In the genomic region with DNA sequence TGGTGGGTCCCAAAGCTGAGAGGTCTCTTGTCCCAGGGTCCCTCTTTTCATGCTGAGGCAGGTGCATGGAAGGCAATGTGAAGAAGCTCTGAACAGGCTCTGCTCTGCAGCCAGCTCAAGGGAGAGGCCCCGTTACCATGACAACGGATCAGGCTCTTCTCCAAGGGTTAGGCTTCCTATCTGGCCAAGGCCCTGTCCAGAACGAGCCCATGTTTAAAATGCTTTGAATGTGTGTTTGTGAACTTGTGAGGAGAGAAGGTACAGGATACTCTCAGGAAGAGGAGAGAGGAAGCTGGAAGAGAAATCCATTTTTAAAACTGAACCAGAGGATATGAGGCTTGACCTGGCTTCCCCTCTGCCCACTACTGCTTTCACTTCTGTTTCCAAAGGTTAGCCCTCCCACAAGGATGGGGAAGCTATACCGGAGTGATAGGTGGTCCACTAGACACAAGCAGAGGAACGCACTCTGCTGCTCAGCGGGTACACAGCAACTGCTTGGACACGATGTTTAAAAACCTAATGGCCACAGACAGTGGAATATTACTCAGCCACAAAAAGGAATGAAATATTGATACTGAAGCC, we compare ENCODE assay signal across 10 mouse cellular contexts.
DNase-seq lines count a peak whose midpoint lies in the region; ATAC-seq and TF ChIP-seq lines count a peak whose summit lies in the region.
"Had no signal": no experiment of that assay in that cellular context is flagged by ENCODE, and none has a peak within 500 bp of the region (broad histone marks: within the 10 kb centered on the region; RNA-seq: fewer than 3 reads in every experiment).

No protein-coding gene starts in this region.

- intact Hi-C loops in heart, adult 2 months (cut with DNase I) = no loop called here

- TF ChIP-seq CTCF in heart, adult 2 months (IDR thresholded peaks at IDR 0.05) = no peak

- peaks cover 16% of the 10 kb centered on the region for H3K36me3 ChIP-seq in heart, adult 2 months (ENCODE audit: control insufficient read depth, insufficient read depth, low read length)
- peaks cover 2% of the 10 kb centered on the region; the same call in 1 of the 2 replicates for H3K36me3 ChIP-seq in heart, embryonic 10.5 days

- H3K4me3 ChIP-seq in heart, adult 2 months = no peak overlapping the region
- no peak overlapping the region for H3K4me3 ChIP-seq in heart, embryonic 10.5 days

- DNase-seq in heart, adult 2 months = peak; percentile 52 to 63
- DNase-seq in heart, embryonic 10.5 days (ENCODE audit: low spot score) = no peak
- DNase-seq in MN1 (ENCODE audit: low spot score) = peak; percentile 55
- peak; percentile 79 to 82 for DNase-seq in cerebellum, postnatal 10 days
- DNase-seq in lung, postnatal 10 days = peak; percentile 55
- no peak for DNase-seq in left cerebral cortex, adult 9 months (ENCODE audit: low spot score in 2 of 2)
- DNase-seq in T-cell, adult 2 months (ENCODE audit: low spot score) = no peak
- DNase-seq: right cerebral cortex, postnatal 4 days had no signal

- no peaks in the 10 kb centered on the region for H3K9me3 ChIP-seq in heart, embryonic 10.5 days

- TF ChIP-seq POLR2A in heart, adult 2 months (IDR thresholded peaks at IDR 0.05; ENCODE audit: insufficient read depth, low read depth, low read length) = peak; percentile 42; the same call in 1 of the 2 replicates

- no peak for ATAC-seq in activated CD4-positive, CD25-positive, alpha-beta regulatory T cell, adult 4 months

- no peak overlapping the region for H3K9ac ChIP-seq in heart, adult 2 months (ENCODE audit: low read depth, low read length)
- H3K9ac ChIP-seq: liver, embryonic 14.5 days had no signal

- peak overlapping the region; percentile 98 for H3K27ac ChIP-seq in heart, adult 2 months
- H3K27ac ChIP-seq in heart, embryonic 10.5 days = no peak overlapping the region
- H3K27ac ChIP-seq: liver, embryonic 14.5 days had no signal

- TF ChIP-seq EP300 in heart, adult 2 months (IDR thresholded peaks at IDR 0.05; ENCODE audit: insufficient read depth, low read depth, low read length) = peak; percentile 55; the same call in 1 of the 2 replicates

- peaks cover 1% of the 10 kb centered on the region; the same call in 1 of the 2 replicates for H3K79me2 ChIP-seq in heart, adult 2 months (replicated peaks; ENCODE audit: control insufficient read depth, insufficient read depth, low read length)

- H3K4me1 ChIP-seq in heart, adult 2 months (ENCODE audit: control insufficient read depth, insufficient read depth, low read length) = peaks cover 37% of the 10 kb centered on the region
- H3K4me1 ChIP-seq in heart, embryonic 10.5 days = peaks cover 56% of the 10 kb centered on the region

- WGBS in heart, adult 2 months = 39% methylated on average over 7 of the region's 7 CpGs
- WGBS in heart, embryonic 10.5 days = 80% methylated on average over 7 of the region's 7 CpGs

- H3K27me3 ChIP-seq in heart, adult 2 months (ENCODE audit: control insufficient read depth, insufficient read depth, low read length) = no peaks in the 10 kb centered on the region
- no peaks in the 10 kb centered on the region for H3K27me3 ChIP-seq in heart, embryonic 10.5 days (ENCODE audit: insufficient read depth, poor library complexity, severe bottlenecking)

Comparison
In these comparisons a context has a peak if more than half of its experiments do, and no peak if none do; other contexts are left out.
1. DNase-seq: peak in heart, adult 2 months (2 of 2), MN1 (single experiment), cerebellum, postnatal 10 days (2 of 2) and lung, postnatal 10 days (single experiment); none in heart, embryonic 10.5 days (single experiment), left cerebral cortex, adult 9 months (0 of 2) and T-cell, adult 2 months (single experiment).